Mouse (Mus musculus): ENCODE measurements at regions not wholly inside any gene's neighbourhood (a gene's known extent, or its start where the extent isn't known, plus 50 kb on each side); places are given as distances from the start of the nearest gene placed in this dataset.

DNA sequence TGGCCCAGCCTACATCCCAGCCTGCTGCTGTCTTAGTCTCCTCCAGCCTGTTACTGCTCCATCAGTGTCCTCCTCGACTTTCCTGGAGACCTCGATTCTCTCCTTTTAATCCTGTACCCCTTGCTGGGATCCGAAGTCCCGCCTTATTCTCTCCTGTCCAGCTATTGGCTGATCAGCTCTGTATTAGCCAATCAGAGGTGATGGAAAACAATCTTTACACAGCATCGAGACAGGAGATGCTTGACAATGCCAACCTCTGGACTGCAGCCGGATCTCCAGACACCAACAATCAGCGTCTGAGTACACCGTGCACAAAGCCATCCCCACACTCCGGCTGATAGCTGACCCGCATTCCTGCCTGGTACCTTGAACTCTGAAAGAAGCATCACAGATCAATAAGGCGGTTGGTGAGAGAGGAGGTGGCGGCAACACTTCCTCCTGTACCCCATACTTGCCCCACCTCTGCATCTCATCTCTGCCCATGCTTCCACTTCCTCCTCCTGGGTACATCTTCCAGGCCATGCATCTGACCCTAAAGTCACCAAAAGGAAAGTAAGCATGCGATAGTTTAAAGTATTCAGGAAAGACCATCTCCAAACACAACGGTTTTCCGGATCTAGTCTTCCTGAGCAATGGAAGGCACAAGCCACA is 316.4 kb downstream of the Zfp706 start:
- Histone ChIP-seq H3K36me3 (ENCODE audit: insufficient read depth, low read length) (no peaks in the 10 kb centered on the region), H3K4me3 (ENCODE audit: low read depth, low read length) (no peak overlapping the region), H3K9ac (replicated peaks; ENCODE audit: low read length, poor library complexity, severe bottlenecking) (no peak overlapping the region), H3K4me2 (ENCODE audit: low read depth, low read length, poor library complexity, severe bottlenecking) (0 out of 2 replicates have a peak overlapping the region, but pooled peaks have one; percentile 0), H3K27me3 (ENCODE audit: insufficient read depth, low read length) (no peaks in the 10 kb centered on the region), H3K27ac (ENCODE audit: low read depth, low read length) (no peak overlapping the region), H3K9me3 (ENCODE audit: low read length) (no peaks in the 10 kb centered on the region), H3K4me1 (ENCODE audit: insufficient read depth, low read length) (no peaks in the 10 kb centered on the region)
- DNase-seq (ENCODE audit: low spot score) (peak; percentile 14), ATAC-seq (ENCODE audit: low FRiP score) (no peak)
- 48% methylated on average over 15 of the region's 15 CpGs for WGBS
- TF ChIP-seq CTCF (IDR thresholded peaks at IDR 0.05) = no peak

GRCm38 (mm10) chr15:36689881-36690280 is 317.7 kb downstream of the Zfp706 start:
- H3K27ac ChIP-seq (ENCODE audit: low read depth, low read length) = no peak overlapping the region

DNA sequence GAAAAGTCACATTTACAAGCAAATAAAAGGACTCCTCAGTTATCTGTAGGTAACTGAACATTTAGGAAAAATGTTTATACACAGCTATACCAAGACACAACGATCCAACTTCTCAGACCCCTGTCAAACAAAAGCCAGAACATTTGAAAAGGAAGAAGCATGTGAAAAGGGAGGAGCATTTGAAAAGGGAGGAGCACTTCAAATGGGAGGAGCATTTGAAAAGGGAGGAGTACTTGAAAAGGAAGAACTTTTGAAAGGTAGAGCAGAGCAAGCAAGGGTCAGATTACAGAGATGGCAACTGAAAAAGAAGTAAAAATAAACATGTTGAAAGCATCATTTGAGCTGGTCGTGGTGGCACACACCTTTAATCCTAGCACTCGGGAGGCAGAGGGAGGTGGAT is 318.3 kb downstream of the Zfp706 start:
- Histone ChIP-seq H3K9me3 (ENCODE audit: low read length) (no peaks in the 10 kb centered on the region), H3K4me2 (ENCODE audit: low read depth, low read length, poor library complexity, severe bottlenecking) (no peak overlapping the region), H3K27me3 (ENCODE audit: insufficient read depth, low read length) (no peaks in the 10 kb centered on the region), H3K4me1 (ENCODE audit: insufficient read depth, low read length) (no peaks in the 10 kb centered on the region), H3K27ac (ENCODE audit: low read depth, low read length) (no peak overlapping the region), H3K36me3 (ENCODE audit: insufficient read depth, low read length) (no peaks in the 10 kb centered on the region), H3K4me3 (ENCODE audit: low read depth, low read length) (no peak overlapping the region), H3K9ac (replicated peaks; ENCODE audit: low read length, poor library complexity, severe bottlenecking) (no peak overlapping the region)
- DNase-seq (ENCODE audit: low spot score) (no peak), ATAC-seq (ENCODE audit: low FRiP score) (no peak)
- 77% methylated on average over 3 of the region's 3 CpGs for WGBS
- no peak for TF ChIP-seq CTCF (IDR thresholded peaks at IDR 0.05)

More at GRCm38 (mm10) chr15:36689881-36690280, 317.7 kb downstream of the Zfp706 start:
- Histone ChIP-seq H3K9me3 (ENCODE audit: low read length) (no peaks in the 10 kb centered on the region), H3K27me3 (ENCODE audit: insufficient read depth, low read length) (no peaks in the 10 kb centered on the region), H3K9ac (replicated peaks; ENCODE audit: low read length, poor library complexity, severe bottlenecking) (no peak overlapping the region), H3K4me1 (ENCODE audit: insufficient read depth, low read length) (no peaks in the 10 kb centered on the region), H3K4me3 (ENCODE audit: low read depth, low read length) (no peak overlapping the region), H3K4me2 (ENCODE audit: low read depth, low read length, poor library complexity, severe bottlenecking) (no peak overlapping the region), H3K36me3 (ENCODE audit: insufficient read depth, low read length) (no peaks in the 10 kb centered on the region)
- WGBS = 88% methylated on average over 7 of the region's 7 CpGs
- DNase-seq (ENCODE audit: low spot score) (no peak), ATAC-seq (ENCODE audit: low FRiP score) (no peak)
- TF ChIP-seq CTCF (IDR thresholded peaks at IDR 0.05) = no peak

DNA sequence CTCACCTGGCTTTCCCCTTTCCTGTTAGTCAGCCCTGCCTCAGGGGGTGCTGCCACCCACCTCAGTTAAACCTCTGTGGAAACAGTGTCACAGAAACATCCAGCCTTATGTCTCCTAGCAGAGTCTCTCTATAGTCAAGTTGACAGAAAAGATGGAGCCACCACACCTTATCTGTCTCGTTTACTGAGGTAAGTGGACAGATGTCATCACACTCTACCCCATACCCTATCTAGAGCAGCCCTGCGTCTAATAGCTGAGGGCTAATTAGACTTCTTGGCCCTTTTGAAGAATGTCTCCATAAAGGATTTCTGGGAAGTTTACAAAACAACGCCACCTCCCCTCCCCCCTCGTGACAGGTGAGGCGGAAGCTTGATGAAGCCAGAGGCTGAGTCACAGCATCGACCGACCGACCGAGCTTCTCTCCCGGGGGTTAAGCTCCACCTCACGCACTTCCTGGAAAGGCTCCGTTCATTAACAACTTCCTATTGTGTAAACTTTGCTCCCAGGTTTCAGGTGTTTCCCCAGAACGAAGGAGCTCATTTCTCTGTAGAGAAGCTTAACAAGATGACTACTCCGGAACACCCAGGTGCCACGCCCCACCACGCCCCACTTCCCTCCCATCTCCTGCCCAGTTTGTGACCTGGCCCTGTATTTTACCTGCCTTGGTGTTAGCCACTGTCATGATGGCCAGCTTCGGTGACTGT is 319.4 kb downstream of the Zfp706 start:
- Histone ChIP-seq H3K27ac (ENCODE audit: low read depth, low read length) (no peak overlapping the region), H3K4me2 (ENCODE audit: low read depth, low read length, poor library complexity, severe bottlenecking) (peak overlapping the region; percentile 12; the same call in 1 of the 2 replicates), H3K9ac (replicated peaks; ENCODE audit: low read length, poor library complexity, severe bottlenecking) (no peak overlapping the region), H3K4me1 (ENCODE audit: insufficient read depth, low read length) (no peaks in the 10 kb centered on the region), H3K4me3 (ENCODE audit: low read depth, low read length) (no peak overlapping the region), H3K9me3 (ENCODE audit: low read length) (no peaks in the 10 kb centered on the region), H3K36me3 (ENCODE audit: insufficient read depth, low read length) (no peaks in the 10 kb centered on the region), H3K27me3 (ENCODE audit: insufficient read depth, low read length) (no peaks in the 10 kb centered on the region)
- WGBS = 16% methylated on average over 17 of the region's 17 CpGs
- no peak for ATAC-seq (ENCODE audit: low FRiP score)
- no peak for DNase-seq (ENCODE audit: low spot score)
- TF ChIP-seq CTCF (IDR thresholded peaks at IDR 0.05) = no peak

GRCm38 (mm10) chr15:36684684-36685083 is 322.9 kb downstream of the Zfp706 start:
- H3K9ac ChIP-seq (replicated peaks; ENCODE audit: low read length, poor library complexity, severe bottlenecking) = no peak overlapping the region
- 80% methylated on average over 7 of the region's 7 CpGs for WGBS
- TF ChIP-seq CTCF (IDR thresholded peaks at IDR 0.05) = no peak
- ATAC-seq (ENCODE audit: low FRiP score) (no peak), DNase-seq (ENCODE audit: low spot score) (no peak)
- no peaks in the 10 kb centered on the region for H3K27me3 ChIP-seq (ENCODE audit: insufficient read depth, low read length)
- H3K27ac ChIP-seq (ENCODE audit: low read depth, low read length) = no peak overlapping the region
- no peaks in the 10 kb centered on the region for H3K9me3 ChIP-seq (ENCODE audit: low read length)
- H3K4me3 ChIP-seq (ENCODE audit: low read depth, low read length) = no peak overlapping the region
- no peaks in the 10 kb centered on the region; the same call in 1 of the 2 replicates for H3K36me3 ChIP-seq (ENCODE audit: insufficient read depth, low read length)
- H3K4me2 ChIP-seq (ENCODE audit: low read depth, low read length, poor library complexity, severe bottlenecking) = no peak overlapping the region
- no peaks in the 10 kb centered on the region for H3K4me1 ChIP-seq (ENCODE audit: insufficient read depth, low read length)

GRCm38 (mm10) chr15:36682832-36683231 is 324.7 kb downstream of the Zfp706 start:
- H3K9ac ChIP-seq (replicated peaks; ENCODE audit: low read length, poor library complexity, severe bottlenecking) = no peak overlapping the region
- no peak overlapping the region for H3K27ac ChIP-seq (ENCODE audit: low read depth, low read length)
- WGBS = 59% methylated on average over 6 of the region's 6 CpGs
- H3K9me3 ChIP-seq (ENCODE audit: low read length) = no peaks in the 10 kb centered on the region
- no peaks in the 10 kb centered on the region for H3K4me1 ChIP-seq (ENCODE audit: insufficient read depth, low read length)
- no peak overlapping the region for H3K4me2 ChIP-seq (ENCODE audit: low read depth, low read length, poor library complexity, severe bottlenecking)
- no peaks in the 10 kb centered on the region; the same call in 1 of the 2 replicates for H3K36me3 ChIP-seq (ENCODE audit: insufficient read depth, low read length)
- DNase-seq (ENCODE audit: low spot score) (no peak), ATAC-seq (ENCODE audit: low FRiP score) (no peak)
- no peak for TF ChIP-seq CTCF (IDR thresholded peaks at IDR 0.05)
- H3K27me3 ChIP-seq (ENCODE audit: insufficient read depth, low read length) = no peaks in the 10 kb centered on the region
- H3K4me3 ChIP-seq (ENCODE audit: low read depth, low read length) = no peak overlapping the region

Data from midbrain, postnatal 0 days (tissue).